Mouse (Mus musculus) stomach, postnatal 0 days (tissue): ENCODE data around the gene Egfl7.

Experiments used
- CTCF ChIP-seq: IDR thresholded peaks from 2 replicates; pipeline ENCODE4 v1.5.1; 2016; ENCODE audit warnings: antibody characterized with exemption, low read depth, mild to moderate bottlenecking, moderate library complexity
- EP300 ChIP-seq: optimal IDR thresholded peaks from 2 replicates; pipeline ENCODE3; 2016; ENCODE audit warnings: antibody characterized with exemption

DNA sequence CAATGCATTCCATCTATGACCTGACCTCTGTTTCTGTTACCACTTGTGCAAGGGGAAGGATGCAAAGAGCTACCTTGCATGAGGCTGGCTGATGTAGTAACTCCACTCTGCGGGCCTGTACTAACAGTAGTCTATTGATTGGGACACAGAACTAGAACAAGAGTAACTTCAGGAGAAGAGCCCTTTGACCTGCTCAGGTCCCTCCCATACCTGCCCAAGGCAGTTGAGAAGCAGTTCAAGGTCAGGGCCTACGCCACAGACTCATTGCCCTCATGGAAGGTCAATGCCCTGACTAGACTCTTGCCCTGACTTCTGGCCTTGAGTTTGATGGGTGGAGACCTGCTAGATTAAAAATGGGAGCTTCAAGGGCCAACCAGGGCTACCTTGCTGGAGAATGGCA lies 20.9 kb downstream of the Egfl7 start:
- TF ChIP-seq CTCF, result no peak
- TF ChIP-seq EP300, result no peak
